Mouse (Mus musculus) neural tube, embryonic 13.5 days (tissue): ENCODE results near the gene Lsamp. TPM values are rescaled to one million over a fixed set of nuclear protein-coding genes. Genes with fewer than 3 reads are reported as not detected.
A peak's percentile ranks its signal among the peaks of the same experiment; 100 is the strongest.

ENCODE experiments used
- ATAC-seq: fragments of 200-750 bp; cut with Nextera tagmentation; 2 replicates; pipeline ENCODE4 v1.8.0; 2017; ENCODE audit warnings: low read depth, mild to moderate bottlenecking, moderate TSS enrichment, moderate library complexity
- H3K27ac ChIP-seq: fragments of 300-500 bp; sonication (generic); replicated peaks from 2 replicates; pipeline ENCODE4 v1.5.1; 2015; ENCODE audit warnings: moderate library complexity, mild to moderate bottlenecking, inconsistent platforms
- H3K27me3 ChIP-seq: fragments of 300-500 bp; sonication (generic); 2 replicates; pipeline ENCODE4 v1.6.1; 2015; ENCODE audit warnings: mild to moderate bottlenecking, inconsistent platforms
- H3K36me3 ChIP-seq: fragments of 300-500 bp; sonication (generic); 2 replicates; pipeline ENCODE4 v1.6.1; 2015; ENCODE audit warnings: mild to moderate bottlenecking, inconsistent platforms
- H3K4me1 ChIP-seq: fragments of 300-500 bp; sonication (generic); replicated peaks from 2 replicates; pipeline ENCODE4 v1.6.1; 2015; ENCODE audit warnings: inconsistent platforms
- H3K4me2 ChIP-seq: fragments of 300-500 bp; sonication (generic); 2 replicates; pipeline ENCODE4 v1.6.1; 2015; ENCODE audit warnings: inconsistent platforms, mild to moderate bottlenecking, moderate library complexity
- H3K4me3 ChIP-seq: fragments of 300-500 bp; sonication (generic); 2 replicates; pipeline ENCODE4 v1.5.1; 2015; ENCODE audit warnings: mild to moderate bottlenecking, inconsistent platforms
- H3K9ac ChIP-seq: fragments of 300-500 bp; sonication (generic); 2 replicates; pipeline ENCODE4 v1.6.1; 2015; ENCODE audit warnings: moderate library complexity, mild to moderate bottlenecking, inconsistent platforms
- H3K9me3 ChIP-seq: fragments of 300-500 bp; sonication (generic); 2 replicates; pipeline ENCODE4 v1.6.1; 2016; ENCODE audit warnings: inconsistent platforms
- WGBS: fragments of 180-500 bp; shearing (Covaris S2); methylation state at CpG from one replicate; pipeline ENCODE4 v1.1.7; 2015; 5-methylcytosine and 5-hydroxymethylcytosine counted together
- polyA plus RNA-seq: library from polyadenylated mRNA; unstranded; fragments of >200 nt; fragmentation: Nextera tagmentation; extraction: Ambion mirVana; gene quantifications from 2 replicates; pipeline ENCODE4 v1.2.1, GENCODE M21; 2015

Lsamp gene
- polyA plus RNA-seq, 1 experiment from 2014 or later: 56.5 TPM

DNA sequence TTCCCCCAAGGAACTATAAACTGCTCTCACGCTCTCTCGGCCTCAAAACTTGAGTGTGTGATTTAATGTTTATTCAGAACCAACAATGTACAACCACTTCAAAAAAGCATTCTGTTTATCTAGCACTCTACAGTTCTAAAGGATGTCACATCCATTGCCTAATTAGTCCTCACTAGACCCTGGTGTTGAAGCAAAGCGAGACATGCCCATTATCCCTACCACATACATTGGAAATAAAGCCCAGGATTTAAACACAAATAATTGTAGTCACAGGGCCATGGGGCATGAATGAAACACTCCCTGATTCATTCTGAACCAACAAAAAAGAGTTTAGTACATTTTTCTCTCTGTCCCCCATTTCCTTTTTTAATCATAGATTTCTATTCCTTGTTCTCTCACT, 1567.0 kb downstream of the Lsamp start:
- Histone ChIP-seq H3K36me3 (no peaks in the 10 kb centered on the region), H3K4me1 (peaks cover 23% of the 10 kb centered on the region), H3K27ac (peak overlapping the region; percentile 70; the same call in 1 of the 2 replicates), H3K4me2 (no peak overlapping the region), H3K9me3 (no peaks in the 10 kb centered on the region), H3K4me3 (no peak overlapping the region), H3K9ac (no peak overlapping the region), H3K27me3 (no peaks in the 10 kb centered on the region)
- 42% methylated on average over 3 of the region's 3 CpGs for WGBS
- ATAC-seq: no peak

GRCm38 (mm10) chr16:41551851-41552262, 1567.7 kb downstream of the Lsamp start:
- no peak overlapping the region for H3K4me3 ChIP-seq
- H3K27ac ChIP-seq: peak overlapping the region; percentile 70
- peak; percentile 94 for ATAC-seq
- no peaks in the 10 kb centered on the region for H3K27me3 ChIP-seq
- H3K36me3 ChIP-seq: no peaks in the 10 kb centered on the region
- H3K9me3 ChIP-seq: no peaks in the 10 kb centered on the region
- H3K4me1 ChIP-seq: peaks cover 23% of the 10 kb centered on the region
- peak overlapping the region; percentile 4; the same call in 1 of the 2 replicates for H3K4me2 ChIP-seq
- WGBS: 4% methylated on average over 3 of the region's 3 CpGs
- no peak overlapping the region for H3K9ac ChIP-seq

- peaks cover 6% of the 10 kb centered on the region for H3K4me1 ChIP-seq
- H3K9me3 ChIP-seq: no peaks in the 10 kb centered on the region
- H3K9ac ChIP-seq: no peak overlapping the region
- no peaks in the 10 kb centered on the region for H3K36me3 ChIP-seq
- no peak overlapping the region for H3K4me2 ChIP-seq
- no peak overlapping the region for H3K27ac ChIP-seq
- H3K27me3 ChIP-seq: no peaks in the 10 kb centered on the region
- H3K4me3 ChIP-seq: no peak overlapping the region
- no peak for ATAC-seq
Measured at GRCm38 (mm10) chr16:41557104-41557503, 1572.9 kb downstream of the Lsamp start.

DNA sequence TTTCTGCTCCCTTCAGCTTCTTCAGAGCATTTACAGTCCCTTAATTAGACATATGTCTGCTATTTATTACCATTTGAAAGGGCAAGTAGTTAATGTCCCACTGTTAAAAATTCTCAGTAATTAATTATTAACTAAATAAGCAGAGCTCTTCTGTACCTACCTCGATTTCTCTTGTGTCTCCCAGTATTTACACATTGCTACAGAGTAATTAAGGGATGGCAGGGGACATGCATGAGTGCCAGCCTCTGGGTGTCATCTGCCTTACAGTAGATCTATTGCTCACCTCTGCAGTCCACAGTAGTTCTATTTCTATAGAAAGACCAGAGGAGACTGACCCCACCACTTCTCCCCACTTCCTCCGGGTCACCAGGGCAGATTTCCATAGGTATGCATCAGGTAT, 1581.1 kb downstream of the Lsamp start:
- Histone ChIP-seq H3K4me1 (peaks cover 8% of the 10 kb centered on the region; the same call in 1 of the 2 replicates), H3K9me3 (no peaks in the 10 kb centered on the region), H3K9ac (no peak overlapping the region), H3K36me3 (no peaks in the 10 kb centered on the region), H3K27me3 (no peaks in the 10 kb centered on the region), H3K4me3 (no peak overlapping the region), H3K27ac (no peak overlapping the region), H3K4me2 (no peak overlapping the region)
- no peak for ATAC-seq
- 48% methylated on average over 2 of the region's 2 CpGs for WGBS

GRCm38 (mm10) chr16:41588675-41589301, 1604.6 kb downstream of the Lsamp start:
- H3K4me3 ChIP-seq: no peak overlapping the region
- no peak for ATAC-seq
- no peak overlapping the region for H3K9ac ChIP-seq
- WGBS: 61% methylated on average over 5 of the region's 5 CpGs
- no peaks in the 10 kb centered on the region for H3K9me3 ChIP-seq
- no peaks in the 10 kb centered on the region for H3K27me3 ChIP-seq
- peaks cover 9% of the 10 kb centered on the region; the same call in 1 of the 2 replicates for H3K4me1 ChIP-seq
- H3K27ac ChIP-seq: no peak overlapping the region; the same call in 1 of the 2 replicates
- H3K4me2 ChIP-seq: no peak overlapping the region
- no peaks in the 10 kb centered on the region for H3K36me3 ChIP-seq

- no peak for ATAC-seq
- Histone ChIP-seq H3K9me3 (no peaks in the 10 kb centered on the region), H3K36me3 (no peaks in the 10 kb centered on the region), H3K27ac (no peak overlapping the region), H3K4me2 (no peak overlapping the region), H3K4me1 (no peaks in the 10 kb centered on the region), H3K27me3 (no peaks in the 10 kb centered on the region), H3K9ac (no peak overlapping the region), H3K4me3 (no peak overlapping the region)
- WGBS: 63% methylated on average over 1 of the region's 1 CpGs
Measured at GRCm38 (mm10) chr16:41612229-41612628, 1628.1 kb downstream of the Lsamp start.

DNA sequence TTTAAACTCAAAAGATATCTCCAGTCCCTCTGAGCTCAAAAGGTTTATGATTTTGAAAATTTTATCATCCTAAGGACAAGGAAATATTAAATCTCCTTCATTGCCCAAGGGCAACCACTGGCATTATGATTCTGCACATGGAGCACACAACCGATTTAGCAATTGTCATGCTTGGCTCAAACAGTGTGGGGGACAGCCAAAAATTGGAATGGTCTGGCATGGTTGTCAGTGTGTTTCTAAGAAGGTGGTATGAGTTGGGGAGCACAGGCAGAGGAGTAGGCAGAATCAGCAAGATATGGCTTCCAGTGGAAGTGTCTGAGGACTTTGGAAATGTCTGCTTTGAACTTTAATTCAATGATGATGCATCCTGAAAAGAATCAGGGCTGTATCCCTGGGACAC, 1639.7 kb downstream of the Lsamp start:
- ATAC-seq: no peak
- Histone ChIP-seq H3K4me2 (no peak overlapping the region), H3K4me3 (no peak overlapping the region), H3K27me3 (no peaks in the 10 kb centered on the region), H3K4me1 (0 out of 2 replicates have a peak, but pooled peaks cover 9% of the 10 kb centered on the region), H3K36me3 (no peaks in the 10 kb centered on the region), H3K9me3 (no peaks in the 10 kb centered on the region), H3K27ac (no peak overlapping the region), H3K9ac (no peak overlapping the region)
- WGBS: 67% methylated on average over 1 of the region's 1 CpGs

DNA sequence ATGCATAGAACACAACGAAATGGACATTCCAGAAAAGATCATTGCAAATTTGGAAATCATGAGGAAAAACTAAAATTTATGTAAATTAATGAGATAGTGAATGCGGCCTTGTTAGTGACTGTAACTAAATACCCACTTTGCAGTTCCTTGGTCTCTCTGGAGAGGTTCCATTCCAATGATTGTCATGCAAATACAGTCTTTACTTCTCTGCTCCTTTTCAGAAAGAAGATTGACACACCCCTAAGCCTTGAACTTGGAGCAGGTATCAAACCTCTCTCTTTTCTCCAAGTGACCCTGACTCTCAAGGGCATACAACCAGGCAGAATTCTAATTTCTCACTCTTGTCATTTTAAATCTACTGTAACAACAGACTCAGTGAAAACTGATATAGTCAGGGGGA, 1649.7 kb downstream of the Lsamp start:
- Histone ChIP-seq H3K4me2 (no peak overlapping the region), H3K4me1 (peaks cover 12% of the 10 kb centered on the region), H3K9ac (no peak overlapping the region), H3K27ac (no peak overlapping the region), H3K4me3 (no peak overlapping the region), H3K27me3 (no peaks in the 10 kb centered on the region), H3K36me3 (no peaks in the 10 kb centered on the region), H3K9me3 (no peaks in the 10 kb centered on the region)
- no peak for ATAC-seq
- WGBS: 35% methylated on average over 2 of the region's 2 CpGs

DNA sequence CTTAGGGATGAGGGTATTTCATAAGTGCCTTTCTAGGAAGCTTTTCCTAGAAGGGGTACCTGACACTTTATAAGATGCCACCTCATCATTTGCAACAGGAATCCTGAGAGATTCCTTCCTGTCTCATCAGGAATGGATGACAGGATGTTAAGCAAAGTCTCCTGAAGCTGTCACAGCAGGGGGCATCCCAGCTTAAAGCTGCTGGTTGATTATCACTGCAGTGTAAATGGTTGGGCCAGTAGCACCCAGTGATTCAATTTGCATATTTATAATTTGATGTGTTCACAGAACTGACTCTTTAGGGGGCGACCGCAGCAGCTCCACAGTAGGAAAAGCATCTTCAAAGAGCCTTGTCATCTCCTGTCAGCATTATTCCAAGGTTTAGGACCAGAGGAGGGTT, 1656.7 kb downstream of the Lsamp start:
- Histone ChIP-seq H3K4me3 (no peak overlapping the region), H3K27ac (no peak overlapping the region), H3K27me3 (no peaks in the 10 kb centered on the region), H3K4me1 (peaks cover 8% of the 10 kb centered on the region; the same call in 1 of the 2 replicates), H3K36me3 (no peaks in the 10 kb centered on the region), H3K4me2 (no peak overlapping the region), H3K9me3 (no peaks in the 10 kb centered on the region), H3K9ac (no peak overlapping the region)
- ATAC-seq: no peak
- 35% methylated on average over 2 of the region's 2 CpGs for WGBS

GRCm38 (mm10) chr16:41653261-41653660, 1669.1 kb downstream of the Lsamp start:
- H3K4me3 ChIP-seq: no peak overlapping the region
- 87% methylated on average over 2 of the region's 2 CpGs for WGBS
- no peak overlapping the region for H3K27ac ChIP-seq
- H3K4me1 ChIP-seq: no peaks in the 10 kb centered on the region
- H3K27me3 ChIP-seq: no peaks in the 10 kb centered on the region
- ATAC-seq: no peak
- no peaks in the 10 kb centered on the region for H3K9me3 ChIP-seq
- no peaks in the 10 kb centered on the region for H3K36me3 ChIP-seq
- no peak overlapping the region for H3K4me2 ChIP-seq
- H3K9ac ChIP-seq: no peak overlapping the region

DNA sequence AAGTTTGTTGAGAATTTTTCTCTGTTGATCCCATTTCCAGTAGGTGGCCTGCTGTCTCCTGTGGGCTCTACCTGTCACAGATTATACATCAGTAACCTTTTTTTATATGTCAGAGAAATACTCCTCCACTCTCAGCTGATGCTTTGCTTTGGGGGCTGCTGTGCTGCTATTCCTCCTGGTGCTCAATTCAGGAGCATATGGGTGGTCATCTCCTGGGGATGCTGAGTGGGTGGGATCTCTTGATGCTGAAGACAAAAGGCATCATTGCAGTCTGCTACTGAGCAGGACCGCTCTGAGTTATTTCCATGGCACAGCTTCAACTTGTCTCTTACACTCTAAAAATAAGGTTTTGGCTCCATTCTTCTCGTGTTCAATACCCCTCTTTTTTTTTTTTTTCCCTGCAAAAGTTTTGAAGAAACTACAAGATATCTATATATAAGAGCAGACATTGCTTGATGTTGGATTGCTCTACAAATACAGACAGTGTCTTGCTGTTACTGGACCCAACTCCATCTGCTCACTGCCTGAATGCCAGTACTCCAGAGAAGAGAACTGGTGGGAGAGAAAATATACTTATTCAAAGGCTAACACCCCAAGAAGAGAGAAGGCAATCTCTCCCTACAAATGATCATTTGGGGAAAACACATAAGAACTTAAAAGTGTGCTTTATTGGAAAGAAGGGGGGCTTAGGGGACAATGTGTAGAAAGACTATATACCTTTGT, 1690.3 kb downstream of the Lsamp start:
- WGBS: 79% methylated on average over 2 of the region's 2 CpGs
- Histone ChIP-seq H3K9ac (no peak overlapping the region), H3K4me3 (no peak overlapping the region), H3K36me3 (no peaks in the 10 kb centered on the region), H3K4me1 (no peaks in the 10 kb centered on the region), H3K4me2 (no peak overlapping the region), H3K27me3 (no peaks in the 10 kb centered on the region), H3K27ac (no peak overlapping the region), H3K9me3 (no peaks in the 10 kb centered on the region)
- ATAC-seq: no peak

GRCm38 (mm10) chr16:41675774-41676173, 1691.6 kb downstream of the Lsamp start:
- Histone ChIP-seq H3K4me2 (no peak overlapping the region), H3K4me1 (no peaks in the 10 kb centered on the region), H3K36me3 (no peaks in the 10 kb centered on the region), H3K27ac (no peak overlapping the region), H3K9me3 (no peaks in the 10 kb centered on the region), H3K27me3 (no peaks in the 10 kb centered on the region), H3K9ac (no peak overlapping the region), H3K4me3 (no peak overlapping the region)
- 85% methylated on average over 3 of the region's 3 CpGs for WGBS
- ATAC-seq: no peak

- H3K27me3 ChIP-seq: no peaks in the 10 kb centered on the region
- H3K36me3 ChIP-seq: no peaks in the 10 kb centered on the region
- peaks cover 4% of the 10 kb centered on the region; the same call in 1 of the 2 replicates for H3K4me1 ChIP-seq
- no peak overlapping the region for H3K4me2 ChIP-seq
- H3K9ac ChIP-seq: no peak overlapping the region
- no peak overlapping the region for H3K4me3 ChIP-seq
- no peaks in the 10 kb centered on the region for H3K9me3 ChIP-seq
- H3K27ac ChIP-seq: no peak overlapping the region
- no peak for ATAC-seq
Measured at GRCm38 (mm10) chr16:41692435-41692834, 1708.3 kb downstream of the Lsamp start.
